Mouse (Mus musculus): Measurements from ENCODE around the gene Zfp462.

DNA sequence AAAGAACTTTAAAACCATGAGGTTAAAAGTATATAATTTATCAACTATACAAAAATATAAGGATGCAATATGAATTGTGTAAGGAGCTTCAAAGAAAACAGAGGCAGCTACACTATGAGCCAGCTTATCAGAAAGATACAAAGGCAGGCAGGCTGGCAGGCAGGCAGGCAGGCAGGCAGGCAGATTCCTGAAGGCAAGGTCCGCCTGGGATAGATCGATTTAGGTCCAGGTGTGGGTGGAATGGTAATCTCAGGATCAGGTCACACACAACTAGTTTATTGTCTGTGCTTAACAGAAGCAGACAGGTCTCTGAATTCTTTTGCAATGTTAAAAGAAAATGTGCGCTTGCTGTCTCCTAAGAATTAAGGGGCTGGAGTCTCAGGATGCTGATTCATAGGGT lies 158.7 kb downstream of the Zfp462 start:
- TF ChIP-seq POLR2A (IDR thresholded peaks at IDR 0.05; ENCODE audit: low read depth, low read length) (no peak), CTCF (IDR thresholded peaks at IDR 0.05; ENCODE audit: extremely low read depth, insufficient read depth, insufficient read length, insufficient replicate concordance) (no peak)
